Mouse (Mus musculus): Measurements from ENCODE around the gene Madcam1.
A peak's percentile ranks its signal among the peaks of the same experiment; 100 is the strongest.
"Not testable (repeated sequence)": the region's sequence is repeated elsewhere in the genome, so short reads cannot be mapped to it uniquely, and the experiment has no call there.

Gene Madcam1

DNA sequence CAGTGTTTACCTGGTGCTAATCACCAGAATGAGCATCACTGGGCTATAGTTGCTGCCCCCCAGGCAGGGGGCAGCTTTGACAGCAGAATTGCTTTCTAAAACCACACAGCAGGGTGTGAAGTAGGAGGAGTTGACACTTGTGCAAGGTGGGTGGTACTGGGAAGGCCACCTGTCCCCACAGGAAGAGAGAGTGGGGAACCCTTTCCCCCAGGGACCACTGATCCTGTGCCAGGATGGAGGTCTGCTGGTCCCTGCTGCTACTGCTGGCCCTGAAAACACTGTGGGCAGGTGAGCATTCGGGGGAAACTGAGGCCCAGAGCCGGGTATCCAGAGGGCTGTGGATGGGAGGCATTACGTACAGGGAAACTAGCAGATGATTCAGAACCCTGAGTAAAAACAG lies 24.8 kb downstream of the Madcam1 start:
- no peak for DNase-seq (ENCODE audit: low read depth)

DNA sequence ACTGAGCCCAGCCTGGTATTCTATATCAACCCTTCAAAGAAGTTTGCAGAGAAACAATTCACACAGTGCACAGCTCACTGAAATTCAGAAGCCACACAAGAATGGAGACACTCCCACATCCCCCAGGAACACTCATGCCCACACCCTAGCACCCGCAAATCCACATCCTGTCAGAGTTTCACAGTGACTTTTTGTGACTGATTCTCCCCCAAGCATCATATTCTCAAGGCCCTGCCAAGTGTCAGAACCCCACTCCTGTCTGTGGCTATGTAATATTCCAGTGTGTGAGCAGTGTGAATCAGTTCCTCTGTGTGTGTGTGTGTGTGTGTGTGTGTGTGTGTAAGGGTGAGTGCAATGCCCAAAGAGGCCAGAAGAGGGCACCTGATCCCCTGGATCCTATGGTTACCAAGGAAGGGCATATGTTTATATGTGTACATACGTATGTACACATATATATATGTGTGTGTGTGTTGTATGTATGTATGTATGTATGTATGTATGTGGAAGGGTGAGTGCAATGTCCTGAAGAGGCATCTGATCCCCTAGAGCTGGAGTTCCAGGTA lies 27.7 kb downstream of the Madcam1 start:
- peak; percentile 42 for DNase-seq (ENCODE audit: low read depth)

DNA sequence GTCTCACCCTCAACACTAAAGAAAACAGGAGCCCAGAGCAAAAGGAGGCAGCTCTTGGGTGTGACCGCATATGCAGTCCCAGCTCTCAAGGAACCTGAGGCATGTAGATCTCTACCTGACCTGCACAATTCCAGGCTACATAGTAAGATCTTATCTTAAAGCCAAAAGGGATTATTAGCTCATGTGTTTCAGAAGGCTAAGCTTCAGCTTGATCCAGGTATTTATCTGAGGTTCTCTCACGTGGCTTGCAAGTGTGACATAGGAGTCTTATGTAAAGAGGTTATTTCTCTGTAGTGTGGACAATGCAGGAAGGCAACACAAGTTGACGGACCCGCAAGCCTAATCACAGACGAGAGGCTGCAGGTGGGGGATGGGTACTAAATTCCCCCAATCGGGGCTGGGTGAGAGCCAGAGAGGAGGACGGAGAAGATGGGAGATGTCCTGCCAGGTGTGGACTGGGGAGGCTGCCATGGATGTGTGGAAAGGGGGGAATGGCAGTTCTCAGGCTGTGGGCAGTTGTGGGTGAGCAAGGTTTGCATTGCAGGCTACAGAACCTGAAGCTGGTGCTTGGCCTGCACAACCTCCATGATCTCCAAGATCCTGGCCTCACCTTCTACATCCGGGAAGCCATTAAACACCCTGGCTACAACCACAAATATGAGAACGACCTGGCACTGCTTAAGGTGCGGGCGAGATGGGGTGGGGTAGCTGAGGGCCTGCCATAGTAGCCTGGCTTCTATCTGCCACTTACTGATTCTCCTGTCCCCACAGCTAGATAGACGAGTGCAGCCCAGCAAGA lies 29.4 kb downstream of the Madcam1 start:
- DNase-seq (ENCODE audit: low read depth), result no peak

DNA sequence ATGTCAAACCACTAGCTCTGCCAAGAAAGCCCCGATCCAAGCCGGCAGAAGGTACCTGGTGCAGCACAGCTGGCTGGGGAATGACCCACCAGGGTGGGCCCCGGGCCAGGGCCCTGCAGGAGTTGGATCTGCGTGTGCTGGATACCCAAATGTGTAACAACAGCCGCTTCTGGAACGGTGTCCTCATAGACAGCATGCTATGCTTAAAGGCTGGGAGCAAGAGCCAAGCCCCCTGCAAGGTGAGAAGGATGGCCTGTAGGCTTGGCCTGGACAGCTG lies 30.0 kb downstream of the Madcam1 start:
- DNase-seq (ENCODE audit: low read depth), result no peak

DNA sequence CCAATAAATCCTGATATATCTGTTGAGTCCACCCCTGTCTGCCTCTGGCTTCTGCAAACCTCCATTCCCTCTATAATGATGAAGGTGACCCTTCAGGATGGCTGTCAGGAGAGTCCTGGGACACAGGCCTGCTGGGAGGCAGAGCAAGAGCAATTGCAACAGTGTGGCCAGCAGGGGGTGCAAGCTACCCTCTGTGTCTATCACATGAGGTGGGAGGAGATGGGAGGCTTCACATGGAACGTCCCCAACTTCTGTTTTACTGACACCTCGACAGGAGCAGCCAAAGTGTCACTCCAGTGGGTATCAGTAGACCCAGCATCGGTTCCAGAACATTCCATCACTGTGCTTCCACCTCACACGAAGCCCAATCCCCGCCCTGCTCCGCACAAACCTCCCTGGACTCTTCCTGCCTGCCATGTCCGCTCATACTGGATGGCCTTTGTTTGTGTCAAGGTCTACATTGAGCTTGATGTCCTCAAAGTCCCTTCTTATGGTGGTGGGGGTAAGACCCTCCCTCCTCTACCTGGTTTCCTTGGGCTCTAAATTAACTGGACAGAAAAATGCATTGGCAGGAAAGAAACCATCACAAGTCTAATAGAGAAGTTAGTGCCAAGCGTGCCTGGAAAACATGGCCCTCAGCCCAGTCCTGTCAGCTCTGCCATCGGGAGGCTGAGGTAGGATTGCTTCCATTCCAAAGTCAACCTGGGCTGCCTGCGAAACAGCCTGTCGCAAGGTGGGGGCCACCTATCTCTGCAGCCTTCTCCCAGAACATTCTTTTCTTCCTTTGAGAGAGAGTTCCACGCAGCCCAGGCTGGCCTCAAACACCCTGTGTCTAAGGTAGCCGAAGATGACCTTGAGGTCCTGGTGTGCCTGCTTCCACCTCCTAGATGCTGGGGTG lies 31.1 kb downstream of the Madcam1 start:
- DNase-seq (ENCODE audit: low read depth), result peak; percentile 80

DNA sequence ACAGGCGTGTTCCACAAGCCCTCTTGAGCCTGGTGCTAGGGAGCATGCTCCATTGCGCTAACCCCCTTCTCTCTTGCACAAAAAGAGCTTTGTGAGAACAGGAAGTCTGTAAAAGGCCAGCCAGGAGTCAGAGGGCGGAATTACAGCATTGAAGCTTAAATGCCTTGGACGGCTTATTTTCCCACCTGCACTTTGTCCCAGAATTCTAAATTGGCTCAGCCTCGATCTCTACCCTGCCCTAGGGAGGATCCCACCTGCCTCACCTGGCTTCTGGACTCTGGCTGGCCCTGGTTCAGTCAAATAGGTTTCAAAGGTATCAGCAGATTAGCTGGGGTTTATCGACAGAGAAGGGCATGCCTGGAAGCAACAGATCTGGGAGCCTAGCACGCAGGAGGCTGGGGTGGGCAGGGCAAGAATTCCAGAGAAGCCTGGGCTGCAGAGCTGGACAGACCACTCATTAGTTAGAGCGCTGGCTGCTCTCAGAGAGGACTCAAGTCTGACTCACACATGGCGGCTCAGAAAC lies 31.8 kb downstream of the Madcam1 start:
- DNase-seq (ENCODE audit: low read depth), result no peak

DNA sequence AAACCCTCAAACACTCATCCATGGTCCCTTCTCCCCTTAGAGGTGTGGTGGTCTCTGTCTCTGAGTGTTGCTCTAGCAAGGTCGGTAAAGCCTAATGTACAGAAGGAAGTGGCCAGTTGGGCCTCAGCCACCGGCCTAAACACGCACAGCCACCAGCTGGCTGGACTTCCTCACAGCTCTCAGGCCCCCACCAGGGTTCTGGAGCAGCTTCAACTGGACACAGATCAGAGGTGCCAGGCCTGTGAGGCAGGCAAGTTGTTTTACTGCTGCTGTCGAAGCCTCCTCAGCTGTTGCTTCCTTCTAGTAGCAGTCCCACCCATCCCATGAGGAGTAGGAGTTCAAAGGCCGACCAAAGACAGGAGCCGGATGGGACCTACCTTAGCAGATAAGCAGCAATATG lies 33.6 kb downstream of the Madcam1 start:
- no peak for DNase-seq (ENCODE audit: low read depth)

DNA sequence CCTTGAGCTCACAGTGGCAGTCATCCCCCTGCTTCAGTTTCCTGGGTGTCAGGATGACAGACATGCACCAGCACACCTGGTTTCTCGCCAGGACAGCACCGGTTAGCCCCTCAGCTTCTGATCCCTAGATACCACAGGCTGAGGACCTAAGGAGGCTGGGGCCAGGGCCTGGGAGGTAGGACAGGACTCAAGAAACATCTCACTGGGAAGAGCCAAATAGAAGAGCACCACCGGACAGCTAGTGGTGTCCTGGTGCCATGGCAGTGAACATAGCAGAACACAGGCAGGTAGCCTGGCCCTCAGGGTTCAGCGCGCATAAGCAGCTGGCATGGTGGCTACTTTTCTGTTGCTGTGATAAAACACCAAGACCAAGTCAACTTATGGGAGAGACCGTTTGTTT lies 34.1 kb downstream of the Madcam1 start:
- no peak for DNase-seq (ENCODE audit: low read depth)

DNA sequence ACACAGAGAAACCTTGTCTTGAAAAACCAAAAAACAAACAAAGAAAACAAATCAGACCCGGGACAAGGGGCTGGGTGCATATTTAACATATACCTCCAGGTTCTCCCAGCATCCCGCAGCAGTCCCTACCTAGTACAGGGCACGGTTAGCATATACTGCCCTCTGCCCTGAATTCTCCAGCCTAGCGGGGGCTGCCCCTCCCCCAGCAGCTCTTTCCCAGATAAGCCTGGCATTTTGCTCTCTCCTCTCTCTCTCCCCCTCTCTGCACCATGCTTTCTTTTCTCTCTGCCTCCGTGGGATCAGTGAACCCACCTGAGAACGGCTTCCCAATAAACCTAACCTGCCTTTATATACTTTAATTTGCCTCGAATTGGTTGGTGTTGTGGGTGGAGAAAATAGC lies 36.3 kb downstream of the Madcam1 start:
- no peak for DNase-seq (ENCODE audit: low read depth)

DNA sequence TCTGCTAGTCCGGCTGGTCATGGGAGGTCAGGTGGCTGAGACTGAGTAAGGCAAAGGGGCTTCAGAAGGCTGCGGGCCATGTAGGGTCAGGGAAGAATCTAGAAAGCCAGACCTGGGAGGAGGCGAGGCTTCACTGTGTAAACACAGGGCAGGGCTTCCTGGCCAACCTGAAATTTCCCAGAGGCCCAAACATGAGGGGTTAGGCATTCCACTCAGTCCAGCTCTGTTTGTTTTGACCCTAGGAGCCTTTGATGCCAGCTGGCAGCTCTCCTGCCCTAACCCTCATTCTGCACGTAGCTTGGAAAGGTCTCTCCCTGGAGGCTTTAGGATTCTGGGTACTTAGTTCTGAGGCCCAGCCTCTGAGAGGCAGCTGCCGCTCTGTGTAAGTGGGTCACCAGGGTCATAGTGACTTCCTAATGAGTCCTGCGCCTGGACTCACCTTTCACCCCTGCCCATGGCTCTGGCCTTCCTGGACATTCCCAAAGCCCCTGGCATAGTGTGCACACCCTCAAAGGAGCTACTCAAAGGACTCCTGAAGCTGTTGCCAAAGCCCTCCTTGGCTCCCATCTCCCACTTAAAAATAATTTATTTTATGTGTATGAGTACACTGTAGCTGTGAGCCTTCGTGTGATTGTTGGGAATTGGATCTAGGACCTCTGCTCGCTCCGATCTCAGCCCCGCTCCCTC lies 37.2 kb downstream of the Madcam1 start:
- DNase-seq (ENCODE audit: low read depth), result no peak

DNA sequence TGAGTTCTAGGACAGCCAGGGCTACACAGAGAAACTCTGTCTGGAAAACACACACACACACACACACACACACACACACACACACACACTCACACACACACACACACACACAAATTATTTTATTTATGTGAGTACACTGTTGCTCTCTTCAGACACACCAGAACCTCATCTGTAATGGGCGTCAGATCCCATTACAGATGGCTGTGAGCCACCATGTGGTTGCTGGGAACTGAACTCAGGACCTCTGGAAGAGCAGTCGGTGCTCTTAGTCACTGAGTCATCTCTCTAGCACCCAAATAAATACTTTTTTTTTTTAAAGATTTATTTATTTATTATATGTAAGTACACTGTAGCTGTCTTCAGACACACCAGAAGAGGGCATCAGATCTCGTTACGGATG lies 38.6 kb downstream of the Madcam1 start:
- DNase-seq (ENCODE audit: low read depth), result not testable (repeated sequence)

DNA sequence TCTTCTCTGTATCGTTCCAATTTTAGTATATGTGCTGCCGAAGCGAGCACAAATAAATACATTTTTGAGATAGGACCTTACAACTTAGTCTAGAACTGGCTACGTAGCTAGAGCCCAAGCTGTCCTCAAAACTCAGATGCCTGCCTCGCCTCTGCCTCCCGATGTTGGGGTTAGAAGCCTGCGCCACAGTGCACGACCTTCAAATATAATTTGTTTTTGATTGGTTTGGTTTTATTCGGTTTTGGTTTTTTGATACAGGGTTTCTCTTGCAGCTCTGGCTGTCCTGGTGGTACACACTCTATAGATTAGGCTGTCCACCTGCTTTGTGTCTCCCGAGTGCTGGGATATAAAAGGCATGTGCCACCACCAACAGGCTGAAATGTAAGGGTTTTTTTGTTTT lies 39.2 kb downstream of the Madcam1 start:
- DNase-seq (ENCODE audit: low read depth), result no peak

DNA sequence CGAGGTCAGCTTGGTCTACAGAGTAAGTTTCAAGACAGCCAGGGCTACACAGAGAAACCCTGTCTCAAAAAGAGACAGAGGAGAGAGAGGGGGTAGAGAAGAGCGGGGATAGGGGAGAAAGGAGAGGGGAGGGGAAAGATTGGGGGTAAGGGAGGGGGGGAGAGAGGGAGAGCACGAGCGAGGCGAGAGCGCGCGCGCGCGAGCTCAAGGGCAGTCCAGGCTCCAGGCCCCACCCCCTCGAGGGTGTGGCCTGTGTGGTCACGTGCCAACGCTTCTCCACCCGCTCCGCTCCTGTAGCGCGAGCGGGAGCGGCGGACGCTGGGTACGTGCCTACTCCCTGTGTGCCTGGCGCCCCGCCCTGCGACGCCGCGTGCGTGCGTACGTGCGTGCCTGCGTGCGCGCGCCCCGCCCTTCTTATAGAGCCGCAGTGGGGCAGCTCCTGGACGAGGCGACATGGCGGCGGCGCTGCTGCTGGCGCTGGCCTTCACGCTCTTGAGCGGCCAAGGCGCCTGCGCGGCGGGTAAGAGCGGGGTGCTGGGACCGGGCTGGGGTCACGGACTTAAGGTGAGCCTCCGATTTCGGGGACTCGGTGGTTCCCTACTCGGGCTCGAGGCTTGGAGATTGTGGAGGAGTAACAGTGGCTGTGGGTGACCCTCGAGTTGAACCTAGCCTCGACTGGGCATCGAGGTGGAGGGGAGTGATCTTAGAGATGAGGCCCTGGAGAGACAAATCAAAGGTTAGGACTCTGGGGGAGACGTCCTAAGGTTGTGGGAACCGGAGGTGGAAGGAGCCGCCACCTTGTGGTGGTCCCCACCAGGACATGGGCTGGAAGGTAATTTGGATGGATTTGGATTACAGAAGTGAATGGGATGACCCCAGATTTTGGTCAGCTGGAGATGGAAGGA lies 40.0 kb downstream of the Madcam1 start, which contains the start of gene Bsg:
Bsg (plus strand) TSS at position 427 of the 905 bp plus-strand sequence.
- peak; percentile 99 for DNase-seq (ENCODE audit: low read depth)

DNA sequence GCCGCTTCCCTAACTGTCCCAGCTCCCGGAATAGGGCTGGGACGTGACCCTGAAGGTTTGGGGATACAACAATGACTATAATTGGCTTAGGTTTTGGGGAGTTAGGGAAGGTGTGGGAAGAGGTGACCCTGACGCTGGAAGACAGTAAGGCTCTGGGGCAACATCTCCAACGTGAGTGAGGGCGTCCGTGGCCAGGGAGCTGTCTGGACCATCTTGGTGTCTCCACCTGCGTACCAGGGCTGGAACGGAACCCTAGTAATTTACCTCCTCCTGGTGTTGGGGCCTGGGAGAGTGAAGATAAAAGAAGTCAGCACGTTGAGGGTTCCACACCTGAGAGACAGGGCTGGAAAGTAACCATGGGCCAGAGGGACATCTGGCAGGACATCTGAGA lies 40.6 kb downstream of the Madcam1 start:
- DNase-seq (ENCODE audit: low read depth), result no peak

DNA sequence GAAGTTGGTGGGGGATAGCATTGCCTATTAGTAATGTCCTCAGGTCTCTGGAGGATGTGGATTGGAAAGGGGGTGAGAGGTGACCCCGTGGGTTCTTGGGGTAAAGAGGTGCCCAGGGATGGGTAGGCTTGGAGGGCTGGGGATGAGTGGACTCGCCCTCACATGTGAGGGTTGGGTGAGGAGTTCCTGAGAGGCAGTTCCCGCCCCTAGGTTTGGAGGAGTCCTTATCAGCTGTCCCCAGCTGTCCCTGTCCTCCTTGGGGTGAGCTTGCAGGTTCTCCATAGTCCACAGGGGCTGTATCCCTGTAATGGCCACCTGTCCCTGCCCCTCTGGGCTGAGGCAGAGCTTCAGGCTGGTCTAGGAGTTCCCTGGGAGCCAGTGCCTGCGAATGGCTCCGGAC lies 41.6 kb downstream of the Madcam1 start:
- no peak for DNase-seq (ENCODE audit: low read depth)

DNA sequence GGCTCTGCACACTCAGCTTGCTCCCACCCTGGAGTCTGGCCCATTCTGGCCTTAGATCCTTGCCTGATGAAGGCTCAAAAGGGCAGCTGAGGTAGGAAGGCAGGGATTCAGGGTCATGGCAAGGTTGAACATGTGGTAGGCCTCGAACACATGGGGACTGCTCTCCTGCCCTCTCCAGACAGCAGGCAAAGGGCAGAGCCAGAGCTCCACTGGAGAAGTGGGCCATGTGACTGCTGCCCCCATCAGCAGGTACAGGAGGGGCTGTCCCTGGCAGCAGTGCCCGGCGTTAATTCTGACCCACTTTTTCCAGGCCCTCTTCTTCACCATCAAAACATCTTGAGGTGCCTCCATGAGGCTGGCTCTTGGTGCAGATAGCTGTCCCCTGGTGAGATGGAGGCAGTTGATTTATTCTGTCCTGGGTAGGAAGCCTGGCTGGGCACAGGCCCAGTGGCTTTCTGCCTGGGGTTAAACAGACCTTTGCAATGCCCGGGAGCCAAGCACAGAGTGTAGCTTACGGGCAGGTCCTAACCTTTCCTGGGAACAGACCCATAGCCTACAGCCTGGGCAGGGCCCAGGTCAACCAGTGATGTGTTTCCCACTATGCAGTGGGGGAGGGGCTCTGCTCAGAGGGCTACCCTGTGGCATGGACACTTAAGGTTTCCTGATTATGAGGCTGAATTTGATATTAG lies 42.2 kb downstream of the Madcam1 start:
- DNase-seq (ENCODE audit: low read depth), result no peak

DNA sequence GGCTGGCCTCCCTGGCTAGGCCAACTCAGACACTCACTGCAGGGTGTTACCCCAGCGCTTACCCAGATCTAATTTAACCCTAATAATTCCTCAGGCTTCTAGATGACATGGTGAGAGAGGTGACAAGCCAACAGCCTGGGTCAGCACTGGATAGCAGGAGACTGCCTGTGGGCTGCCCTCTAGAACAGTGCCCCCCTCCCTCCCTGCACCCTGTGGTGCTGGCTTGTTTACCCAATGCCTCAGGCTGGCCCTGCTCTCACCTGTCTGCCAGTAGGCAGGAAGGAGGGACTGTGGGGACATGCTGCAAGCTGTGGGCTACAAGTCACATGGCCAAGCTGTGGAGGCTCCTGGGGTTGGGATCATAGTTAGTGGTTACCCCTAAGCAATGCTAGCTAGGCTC lies 42.8 kb downstream of the Madcam1 start:
- DNase-seq (ENCODE audit: low read depth), result no peak

DNA sequence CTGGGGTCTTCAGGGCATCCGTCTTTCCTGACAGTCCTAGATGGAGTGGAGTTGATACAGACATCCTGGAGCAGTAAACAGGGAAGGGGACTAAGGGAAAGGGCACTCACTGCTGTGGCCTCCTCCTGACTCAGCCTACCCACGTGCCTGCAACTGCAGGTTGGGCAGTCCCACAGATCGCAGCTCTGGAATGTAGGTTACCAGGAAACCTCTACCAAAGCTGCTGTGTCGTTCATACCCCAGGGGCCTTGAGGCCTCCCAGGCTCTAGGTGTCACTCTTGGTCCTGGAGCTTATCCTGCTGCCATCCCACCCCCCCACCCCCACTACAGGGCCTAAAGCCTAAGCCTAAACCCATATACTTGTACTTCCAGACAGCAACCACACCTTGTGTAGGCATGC lies 43.4 kb downstream of the Madcam1 start:
- no peak for DNase-seq (ENCODE audit: low read depth)

DNA sequence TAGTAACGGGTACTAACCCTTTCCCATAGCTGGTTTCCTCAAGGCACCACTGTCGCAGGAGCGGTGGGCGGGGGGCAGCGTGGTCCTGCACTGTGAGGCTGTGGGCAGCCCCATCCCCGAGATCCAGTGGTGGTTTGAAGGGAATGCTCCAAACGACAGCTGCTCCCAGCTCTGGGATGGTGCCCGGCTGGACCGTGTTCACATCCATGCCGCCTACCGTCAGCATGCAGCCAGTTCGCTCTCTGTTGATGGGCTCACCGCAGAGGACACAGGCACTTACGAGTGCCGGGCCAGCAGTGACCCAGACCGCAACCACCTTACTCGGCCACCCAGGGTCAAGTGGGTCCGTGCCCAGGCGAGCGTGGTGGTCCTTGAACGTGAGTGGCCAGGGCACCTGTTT lies 44.3 kb downstream of the Madcam1 start:
- no peak for DNase-seq (ENCODE audit: low read depth)

DNA sequence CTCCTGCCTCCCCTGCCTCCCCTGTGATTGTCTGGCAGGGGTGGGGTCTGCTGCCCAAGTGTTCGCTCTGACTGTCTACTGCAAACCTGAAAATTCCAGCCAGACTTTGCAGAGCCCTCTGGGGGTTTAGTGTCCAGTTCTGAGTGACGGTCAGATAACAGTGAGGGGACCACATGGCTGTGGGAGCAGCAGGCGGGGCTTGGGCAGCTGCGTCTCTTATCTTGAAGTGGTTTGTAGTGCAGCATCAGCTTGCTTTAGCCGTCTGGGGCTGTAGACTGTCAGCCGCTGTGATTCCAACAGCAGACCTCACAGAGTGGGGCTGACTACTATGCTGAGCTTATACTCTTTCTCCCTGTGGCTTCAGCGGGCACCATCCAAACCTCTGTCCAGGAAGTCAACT lies 44.9 kb downstream of the Madcam1 start:
- DNase-seq (ENCODE audit: low read depth), result no peak

DNA sequence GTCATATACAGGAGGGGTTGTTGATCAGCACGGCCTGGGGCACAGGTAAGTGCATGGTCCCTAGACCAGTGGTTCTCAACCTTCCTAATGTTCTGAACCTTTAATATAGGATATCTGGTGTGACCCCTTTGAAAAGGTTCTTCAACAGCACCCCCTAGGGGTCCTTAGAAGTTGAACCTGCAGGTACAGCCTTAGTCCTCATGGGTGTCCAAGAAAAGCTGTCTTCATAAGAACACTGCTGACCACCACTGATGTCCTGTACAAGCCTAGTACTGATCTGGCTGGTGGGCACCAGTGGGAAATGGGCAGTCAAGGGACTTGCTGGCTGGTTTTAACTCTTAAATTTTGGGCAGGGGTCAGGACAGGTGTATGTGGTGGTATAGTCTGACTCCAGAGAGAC lies 47.7 kb downstream of the Madcam1 start:
- DNase-seq (ENCODE audit: low read depth), result peak; percentile 68

Data from naive thymus-derived CD4-positive, alpha-beta T cell, adult 2 months (primary cell).